Mouse (Mus musculus) midbrain, postnatal 0 days (tissue): Measurements from ENCODE around the gene Gpr179. TPM values are rescaled to one million over a fixed set of nuclear protein-coding genes. Genes with fewer than 3 reads are reported as not detected.

Source experiments
- ATAC-seq: fragments of 200-750 bp; cut with Nextera tagmentation; 2 replicates; pipeline ENCODE4 v1.8.0; 2017; ENCODE audit warnings: moderate number of reproducible peaks, mild to moderate bottlenecking, moderate TSS enrichment, moderate library complexity; ENCODE audit not compliant: low FRiP score
- DNase-seq: peaks from one replicate; pipeline ENCODE4 v3.0.0-alpha.2; 2015; ENCODE audit warnings: low spot score
- H3K27ac ChIP-seq: fragments of 300-500 bp; sonication (generic); 2 replicates; pipeline ENCODE4 v1.5.1; 2014; ENCODE audit warnings: low read depth, mild to moderate bottlenecking, low read length, mixed read lengths
- H3K27me3 ChIP-seq: fragments of 300-500 bp; sonication (generic); 2 replicates; pipeline ENCODE4 v1.6.1; 2014; ENCODE audit warnings: low read length, control low read depth, mixed read lengths; ENCODE audit not compliant: insufficient read depth
- H3K36me3 ChIP-seq: fragments of 300-500 bp; sonication (generic); 2 replicates; pipeline ENCODE4 v1.6.1; 2014; ENCODE audit warnings: low read length, control low read depth, mixed read lengths; ENCODE audit not compliant: insufficient read depth
- H3K4me1 ChIP-seq: fragments of 300-500 bp; sonication (generic); 2 replicates; pipeline ENCODE4 v1.6.1; 2014; ENCODE audit warnings: mild to moderate bottlenecking, control low read depth, antibody characterized with exemption, low read length, mixed read lengths; ENCODE audit not compliant: insufficient read depth
- H3K4me2 ChIP-seq: fragments of 300-500 bp; sonication (generic); 2 replicates; pipeline ENCODE4 v1.6.1; 2014; ENCODE audit warnings: low read depth, mild to moderate bottlenecking, low read length, mixed read lengths; ENCODE audit not compliant: poor library complexity, severe bottlenecking
- H3K4me3 ChIP-seq: fragments of 300-500 bp; sonication (generic); 2 replicates; pipeline ENCODE4 v1.5.1; 2014; ENCODE audit warnings: low read depth, mild to moderate bottlenecking, low read length, moderate library complexity
- H3K9ac ChIP-seq: fragments of 300-500 bp; sonication (generic); replicated peaks from 2 replicates; pipeline ENCODE4 v1.6.1; 2014; ENCODE audit warnings: mild to moderate bottlenecking, low read length, moderate library complexity, mixed read lengths; ENCODE audit not compliant: poor library complexity, severe bottlenecking
- H3K9me3 ChIP-seq: fragments of 300-500 bp; sonication (generic); 2 replicates; pipeline ENCODE4 v1.6.1; 2016; ENCODE audit warnings: low read length, control low read depth
- CTCF ChIP-seq: IDR thresholded peaks from 2 replicates; pipeline ENCODE4 v1.5.1; 2016; ENCODE audit warnings: antibody characterized with exemption, mild to moderate bottlenecking
- WGBS: fragments of 180-500 bp; shearing (Covaris S2); extraction: QIAGEN DNeasy Blood & Tissue Kit; methylation state at CpG from one replicate; pipeline ENCODE4 v1.1.7; 2014; 5-methylcytosine and 5-hydroxymethylcytosine counted together
- polyA plus RNA-seq: library from polyadenylated mRNA; unstranded; fragments of >200 nt; fragmentation: Nextera tagmentation; extraction: Ambion mirVana; gene quantifications from 2 replicates; pipeline ENCODE4 v1.2.1, GENCODE M21; 2015
- total RNA-seq: library from RNA; depleted of rRNA; stranded (reverse); fragments of >200 nt; gene quantifications from 2 replicates; pipeline ENCODE4 v1.2.3, GENCODE M21; 2014

Gpr179 gene
- total and polyA plus RNA-seq, 2 experiments from 2014 or later = 0.71 to 0.78 TPM

DNA sequence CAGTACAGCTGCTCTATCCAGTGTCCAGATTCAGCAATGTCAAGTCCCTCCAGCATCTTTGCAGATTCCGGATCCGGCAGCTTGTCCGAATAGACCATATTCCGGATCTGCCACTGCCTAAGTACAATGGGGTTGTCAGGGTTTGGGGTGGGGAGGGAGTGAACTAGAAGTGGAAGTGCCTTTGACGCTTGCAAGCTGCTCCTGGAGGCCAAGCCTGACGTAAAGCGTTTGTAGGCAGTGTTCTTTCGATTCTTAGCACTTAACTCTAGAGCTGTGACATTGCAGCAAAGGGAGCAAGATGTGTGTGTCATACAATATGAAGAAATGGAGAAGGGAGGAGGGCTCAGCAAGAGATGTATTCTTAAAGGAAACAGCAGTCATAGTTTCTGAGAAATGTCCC, 37.2 kb upstream of the Gpr179 start:
- H3K4me3 ChIP-seq = no peak overlapping the region
- no peak overlapping the region for H3K9ac ChIP-seq
- no peak overlapping the region for H3K27ac ChIP-seq
- TF ChIP-seq CTCF = no peak
- DNase-seq = no peak
- WGBS = 88% methylated on average over 8 of the region's 8 CpGs
- no peak overlapping the region for H3K4me2 ChIP-seq
- ATAC-seq = no peak
- no peaks in the 10 kb centered on the region for H3K27me3 ChIP-seq
- H3K9me3 ChIP-seq = no peaks in the 10 kb centered on the region
- H3K36me3 ChIP-seq = peaks cover 56% of the 10 kb centered on the region
- H3K4me1 ChIP-seq = no peaks in the 10 kb centered on the region

- H3K36me3 ChIP-seq = peaks cover 51% of the 10 kb centered on the region
- no peak overlapping the region for H3K27ac ChIP-seq
- H3K4me1 ChIP-seq = no peaks in the 10 kb centered on the region
- no peaks in the 10 kb centered on the region for H3K27me3 ChIP-seq
- no peak overlapping the region for H3K4me3 ChIP-seq
- no peak for ATAC-seq
- H3K9me3 ChIP-seq = no peaks in the 10 kb centered on the region
- no peak for DNase-seq
- no peak overlapping the region for H3K4me2 ChIP-seq
- WGBS = 95% methylated on average over 2 of the region's 2 CpGs
- no peak overlapping the region for H3K9ac ChIP-seq
- no peak for TF ChIP-seq CTCF
These were observed 35.9 kb upstream of the Gpr179 start for GRCm38 (mm10) chr11:97387811-97388210.

- WGBS = 63% methylated on average over 2 of the region's 2 CpGs
- ATAC-seq (no peak), DNase-seq (no peak)
- Histone ChIP-seq H3K9me3 (no peaks in the 10 kb centered on the region), H3K27ac (no peak overlapping the region), H3K27me3 (no peaks in the 10 kb centered on the region), H3K9ac (no peak overlapping the region), H3K4me3 (no peak overlapping the region), H3K4me1 (no peaks in the 10 kb centered on the region), H3K36me3 (peaks cover 21% of the 10 kb centered on the region), H3K4me2 (no peak overlapping the region)
- no peak for TF ChIP-seq CTCF
These were observed 31.9 kb upstream of the Gpr179 start for GRCm38 (mm10) chr11:97383764-97384163.

- no peak for TF ChIP-seq CTCF
- Histone ChIP-seq H3K9ac (no peak overlapping the region), H3K36me3 (peaks cover 24% of the 10 kb centered on the region)
These were observed 31.1 kb upstream of the Gpr179 start for GRCm38 (mm10) chr11:97383017-97383416.

DNA sequence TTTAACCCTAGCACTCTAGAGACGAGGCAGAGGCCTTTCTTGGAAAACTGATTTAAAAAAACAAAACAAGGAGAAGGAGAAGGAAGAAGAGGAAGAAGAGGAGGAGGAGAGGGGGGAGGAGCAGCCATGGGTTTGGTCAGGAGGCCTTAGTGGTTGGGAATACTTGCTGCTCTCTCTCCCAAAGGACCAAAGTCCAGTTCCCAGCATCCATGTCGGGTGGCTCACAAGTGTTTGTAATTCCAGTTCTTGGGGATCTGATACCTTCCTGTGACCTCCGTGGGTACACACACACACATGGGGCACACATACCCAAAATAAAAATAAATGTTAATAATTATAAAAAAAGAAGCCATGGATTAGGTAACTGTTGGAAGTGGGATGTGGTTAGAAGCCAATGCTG, 28.2 kb upstream of the Gpr179 start:
- TF ChIP-seq CTCF = no peak
- H3K27me3 ChIP-seq = no peaks in the 10 kb centered on the region
- DNase-seq (no peak), ATAC-seq (no peak)
- H3K4me1 ChIP-seq = no peaks in the 10 kb centered on the region
- no peak overlapping the region for H3K9ac ChIP-seq
- H3K27ac ChIP-seq = no peak overlapping the region
- no peak overlapping the region for H3K4me3 ChIP-seq
- H3K36me3 ChIP-seq = peaks cover 41% of the 10 kb centered on the region
- 82% methylated on average over 3 of the region's 3 CpGs for WGBS
- H3K4me2 ChIP-seq = no peak overlapping the region
- H3K9me3 ChIP-seq = no peaks in the 10 kb centered on the region

More at GRCm38 (mm10) chr11:97383017-97383416, 31.1 kb upstream of the Gpr179 start:
- no peak for ATAC-seq
- H3K27me3 ChIP-seq = no peaks in the 10 kb centered on the region
- no peaks in the 10 kb centered on the region for H3K4me1 ChIP-seq
- H3K4me2 ChIP-seq = no peak overlapping the region
- WGBS = 93% methylated on average over 2 of the region's 2 CpGs
- H3K27ac ChIP-seq = no peak overlapping the region
- H3K9me3 ChIP-seq = no peaks in the 10 kb centered on the region
- H3K4me3 ChIP-seq = no peak overlapping the region
- no peak for DNase-seq

- no peak for TF ChIP-seq CTCF
- Histone ChIP-seq H3K9ac (no peak overlapping the region), H3K4me2 (no peak overlapping the region), H3K27ac (no peak overlapping the region), H3K36me3 (peaks cover 39% of the 10 kb centered on the region), H3K9me3 (no peaks in the 10 kb centered on the region), H3K4me3 (no peak overlapping the region), H3K4me1 (no peaks in the 10 kb centered on the region), H3K27me3 (no peaks in the 10 kb centered on the region)
- ATAC-seq (no peak), DNase-seq (no peak)
- WGBS = 87% methylated on average over 2 of the region's 2 CpGs
These were observed 21.5 kb upstream of the Gpr179 start for GRCm38 (mm10) chr11:97373402-97373801.
